Mouse (Mus musculus) embryonic facial prominence, embryonic 14.5 days (tissue): ENCODE results near the gene Masp2. TPM values are rescaled to one million over a fixed set of nuclear protein-coding genes. Genes with fewer than 3 reads are reported as not detected.

Experiments
- ATAC-seq: fragments of 200-750 bp; cut with Nextera tagmentation; 2 replicates; pipeline ENCODE4 v1.8.0; 2017; ENCODE audit warnings: low read depth, moderate number of reproducible peaks, moderate TSS enrichment
- DNase-seq: peaks from one replicate; pipeline ENCODE4 v3.0.0-alpha.2; 2015; ENCODE audit warnings: low spot score
- H3K27ac ChIP-seq: fragments of 300-500 bp; sonication (generic); replicated peaks from 2 replicates; pipeline ENCODE4 v1.5.1; 2014; ENCODE audit warnings: low read depth, mild to moderate bottlenecking, low read length, moderate library complexity
- H3K27me3 ChIP-seq: fragments of 300-500 bp; sonication (generic); replicated peaks from 2 replicates; pipeline ENCODE4 v1.6.1; 2014; ENCODE audit warnings: low read length; ENCODE audit not compliant: control insufficient read depth, insufficient read depth
- H3K36me3 ChIP-seq: fragments of 300-500 bp; sonication (generic); 2 replicates; pipeline ENCODE4 v1.6.1; 2014; ENCODE audit warnings: low read length, mixed read lengths; ENCODE audit not compliant: control insufficient read depth, insufficient read depth
- H3K4me1 ChIP-seq: fragments of 300-500 bp; sonication (generic); 2 replicates; pipeline ENCODE4 v1.6.1; 2014; ENCODE audit warnings: antibody characterized with exemption, low read length; ENCODE audit not compliant: control insufficient read depth, insufficient read depth
- H3K4me2 ChIP-seq: fragments of 300-500 bp; sonication (generic); 2 replicates; pipeline ENCODE4 v1.6.1; 2014; ENCODE audit warnings: low read depth, mild to moderate bottlenecking, low read length, moderate library complexity, mixed read lengths
- H3K4me3 ChIP-seq: fragments of 300-500 bp; sonication (generic); 2 replicates; pipeline ENCODE4 v1.5.1; 2014; ENCODE audit warnings: low read depth, mild to moderate bottlenecking, low read length
- H3K9ac ChIP-seq: fragments of 300-500 bp; sonication (generic); 2 replicates; pipeline ENCODE4 v1.6.1; 2014; ENCODE audit warnings: low read depth, mild to moderate bottlenecking, low read length, moderate library complexity, mixed read lengths
- H3K9me3 ChIP-seq: fragments of 300-500 bp; sonication (generic); 2 replicates; pipeline ENCODE4 v1.6.1; 2016; ENCODE audit warnings: low read length; ENCODE audit not compliant: control insufficient read depth
- WGBS: fragments of 180-500 bp; shearing (Covaris S2); extraction: QIAGEN DNeasy Blood & Tissue Kit; methylation state at CpG from one replicate; pipeline ENCODE4 v1.1.7; 2014; 5-methylcytosine and 5-hydroxymethylcytosine counted together
- polyA plus RNA-seq: library from polyadenylated mRNA; unstranded; fragments of >200 nt; fragmentation: Nextera tagmentation; extraction: Ambion mirVana; gene quantifications from 2 replicates; pipeline ENCODE4 v1.2.1, GENCODE M21; 2014

Masp2 gene
- polyA plus RNA-seq, 1 experiment from 2014 or later = 0.25 TPM

GRCm38 (mm10) chr4:148604141-148604540 is 1.8 kb downstream of the Masp2 start:
- Histone ChIP-seq H3K9me3 (no peaks in the 10 kb centered on the region), H3K27me3 (no peaks in the 10 kb centered on the region), H3K4me1 (no peaks in the 10 kb centered on the region), H3K4me2 (no peak overlapping the region), H3K36me3 (peaks cover 4% of the 10 kb centered on the region), H3K27ac (no peak overlapping the region), H3K9ac (no peak overlapping the region), H3K4me3 (no peak overlapping the region)
- WGBS = 61% methylated on average over 7 of the region's 7 CpGs
- ATAC-seq (peak; percentile 66; the same call in 1 of the 2 replicates), DNase-seq (peak; percentile 41)

GRCm38 (mm10) chr4:148604541-148605165 is 2.3 kb downstream of the Masp2 start:
- DNase-seq (peak; percentile 53), ATAC-seq (no peak)
- Histone ChIP-seq H3K9me3 (no peaks in the 10 kb centered on the region), H3K27me3 (no peaks in the 10 kb centered on the region), H3K27ac (no peak overlapping the region), H3K4me2 (no peak overlapping the region), H3K9ac (no peak overlapping the region), H3K36me3 (no peaks in the 10 kb centered on the region), H3K4me3 (no peak overlapping the region), H3K4me1 (no peaks in the 10 kb centered on the region)
- 84% methylated on average over 3 of the region's 3 CpGs for WGBS

- 27% methylated on average over 5 of the region's 5 CpGs for WGBS
- Histone ChIP-seq H3K9me3 (no peaks in the 10 kb centered on the region), H3K4me3 (no peak overlapping the region), H3K4me1 (no peaks in the 10 kb centered on the region), H3K4me2 (no peak overlapping the region), H3K27ac (no peak overlapping the region), H3K27me3 (no peaks in the 10 kb centered on the region), H3K36me3 (peaks cover 7% of the 10 kb centered on the region), H3K9ac (no peak overlapping the region)
- ATAC-seq = no peak
- DNase-seq = peak; percentile 42
These were observed 5.4 kb downstream of the Masp2 start for GRCm38 (mm10) chr4:148607758-148608157.

- Histone ChIP-seq H3K4me2 (no peak overlapping the region), H3K9me3 (no peaks in the 10 kb centered on the region), H3K27ac (no peak overlapping the region), H3K4me1 (no peaks in the 10 kb centered on the region), H3K9ac (no peak overlapping the region), H3K27me3 (no peaks in the 10 kb centered on the region), H3K4me3 (no peak overlapping the region), H3K36me3 (peaks cover 21% of the 10 kb centered on the region)
- 89% methylated on average over 5 of the region's 5 CpGs for WGBS
- ATAC-seq (no peak), DNase-seq (no peak)
These were observed 7.5 kb downstream of the Masp2 start for GRCm38 (mm10) chr4:148609805-148610204.

GRCm38 (mm10) chr4:148610631-148611364 is 8.4 kb downstream of the Masp2 start:
- ATAC-seq (no peak), DNase-seq (no peak)
- peaks cover 31% of the 10 kb centered on the region for H3K36me3 ChIP-seq
- H3K4me3 ChIP-seq = no peak overlapping the region
- WGBS = 71% methylated on average over 5 of the region's 5 CpGs
- no peaks in the 10 kb centered on the region for H3K9me3 ChIP-seq
- no peaks in the 10 kb centered on the region for H3K4me1 ChIP-seq
- no peak overlapping the region for H3K4me2 ChIP-seq
- H3K27ac ChIP-seq = no peak overlapping the region
- no peaks in the 10 kb centered on the region for H3K27me3 ChIP-seq
- no peak overlapping the region for H3K9ac ChIP-seq

GRCm38 (mm10) chr4:148612557-148612956 is 10.2 kb downstream of the Masp2 start:
- peaks cover 49% of the 10 kb centered on the region for H3K36me3 ChIP-seq
- WGBS = 69% methylated on average over 4 of the region's 4 CpGs
- ATAC-seq = no peak

GRCm38 (mm10) chr4:148613738-148614137 is 11.4 kb downstream of the Masp2 start:
- no peak overlapping the region for H3K4me2 ChIP-seq
- H3K27me3 ChIP-seq = no peaks in the 10 kb centered on the region
- H3K9ac ChIP-seq = no peak overlapping the region
- peaks cover 57% of the 10 kb centered on the region for H3K36me3 ChIP-seq
- no peak overlapping the region for H3K4me3 ChIP-seq
- H3K4me1 ChIP-seq = no peaks in the 10 kb centered on the region
- 84% methylated on average over 9 of the region's 9 CpGs for WGBS
- H3K27ac ChIP-seq = no peak overlapping the region; the same call in 1 of the 2 replicates
- H3K9me3 ChIP-seq = no peaks in the 10 kb centered on the region
- no peak for ATAC-seq
- no peak for DNase-seq

More at GRCm38 (mm10) chr4:148612557-148612956, 10.2 kb downstream of the Masp2 start:
- H3K27me3 ChIP-seq = no peaks in the 10 kb centered on the region
- no peaks in the 10 kb centered on the region for H3K4me1 ChIP-seq
- H3K27ac ChIP-seq = no peak overlapping the region
- no peak for DNase-seq
- no peak overlapping the region for H3K4me3 ChIP-seq
- no peak overlapping the region for H3K4me2 ChIP-seq
- no peaks in the 10 kb centered on the region for H3K9me3 ChIP-seq
- no peak overlapping the region for H3K9ac ChIP-seq

GRCm38 (mm10) chr4:148619805-148620204 is 17.5 kb downstream of the Masp2 start:
- Histone ChIP-seq H3K9me3 (no peaks in the 10 kb centered on the region), H3K36me3 (peaks cover 96% of the 10 kb centered on the region), H3K4me1 (no peaks in the 10 kb centered on the region), H3K27ac (no peak overlapping the region), H3K9ac (no peak overlapping the region), H3K27me3 (no peaks in the 10 kb centered on the region), H3K4me3 (no peak overlapping the region), H3K4me2 (no peak overlapping the region)
- no peak for ATAC-seq
- whole genome bisulfite sequencing = 69% methylated on average over 1 of the region's 1 CpGs
- no peak for DNase-seq

- no peak overlapping the region for H3K9ac ChIP-seq
- ATAC-seq (no peak), DNase-seq (no peak)
- no peak overlapping the region for H3K4me2 ChIP-seq
- 93% methylated on average over 1 of the region's 1 CpGs for WGBS
- no peaks in the 10 kb centered on the region for H3K4me1 ChIP-seq
- no peak overlapping the region for H3K4me3 ChIP-seq
- H3K9me3 ChIP-seq = no peaks in the 10 kb centered on the region
- no peaks in the 10 kb centered on the region for H3K27me3 ChIP-seq
- H3K36me3 ChIP-seq = peaks cover 92% of the 10 kb centered on the region
- no peak overlapping the region for H3K27ac ChIP-seq
These were observed 18.4 kb downstream of the Masp2 start for GRCm38 (mm10) chr4:148620718-148621117.
